Mouse (Mus musculus): ENCODE results near the gene Tbx3. TPM values are rescaled to one million over a fixed set of nuclear protein-coding genes. Genes with fewer than 3 reads are reported as not detected.

Gene Tbx3
- polyA plus RNA-seq, 1 experiment, result 3.1 TPM

DNA sequence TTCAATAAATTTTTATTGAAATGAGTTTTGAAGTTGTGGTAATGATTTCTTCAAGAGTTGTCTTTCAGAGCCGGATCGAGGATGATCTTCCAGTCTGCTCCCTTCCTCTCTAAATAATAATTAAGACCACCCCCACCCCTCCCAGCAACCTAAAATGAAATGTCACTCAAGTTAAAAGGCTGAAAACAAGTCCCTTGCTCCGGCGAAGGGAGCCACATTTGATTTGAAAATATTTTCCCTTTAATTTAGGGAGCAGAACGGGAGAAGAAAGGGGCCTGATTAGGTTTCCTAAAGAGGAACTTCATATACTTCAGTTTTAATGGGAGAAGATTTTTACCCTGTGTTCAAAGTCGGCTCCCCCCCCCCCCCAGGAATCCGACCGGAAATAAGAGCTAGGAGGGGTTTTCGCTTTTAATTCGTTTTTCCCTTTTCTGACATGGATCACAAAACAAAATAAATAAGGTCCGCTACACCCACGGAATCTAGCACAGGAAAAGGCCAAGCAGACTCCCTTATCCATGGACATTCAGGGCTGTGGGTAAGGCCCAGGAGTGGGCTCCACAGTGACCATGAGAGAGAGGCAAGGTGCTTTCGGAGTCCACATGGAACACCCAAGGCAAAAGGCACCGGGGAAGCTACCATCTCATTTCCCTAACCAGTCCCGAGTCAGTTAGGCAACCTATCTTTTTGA, 14.4 kb downstream of the Tbx3 start:
- TF ChIP-seq USF1 (IDR thresholded peaks at IDR 0.05; ENCODE audit: low read depth), result no peak
- no peak for TF ChIP-seq CEBPB (IDR thresholded peaks at IDR 0.05; ENCODE audit: insufficient read depth, poor library complexity, severe bottlenecking)
- no peak for TF ChIP-seq MAX (IDR thresholded peaks at IDR 0.05; ENCODE audit: low read depth)
- no peak for TF ChIP-seq MYOD1 (IDR thresholded peaks at IDR 0.05; ENCODE audit: control insufficient read depth in 1 of 3, insufficient read length in 2 of 3, low read depth in 2 of 3)
- no peak for TF ChIP-seq TCF12 (IDR thresholded peaks at IDR 0.05; ENCODE audit: insufficient read depth, poor library complexity, severe bottlenecking)
- no peak for TF ChIP-seq SRF (IDR thresholded peaks at IDR 0.05; ENCODE audit: control insufficient read depth, insufficient read length, low read depth)
- TF ChIP-seq REST (IDR thresholded peaks at IDR 0.05; ENCODE audit: insufficient read depth, insufficient read length), result no peak
- H3K27me3 ChIP-seq (ENCODE audit: control insufficient read depth, insufficient read depth, insufficient read length), result no peaks in the 10 kb centered on the region
- no peaks in the 10 kb centered on the region for H3K79me2 ChIP-seq (ENCODE audit: control insufficient read depth, insufficient read depth)
- no peak overlapping the region for H3K4me3 ChIP-seq
- H3ac ChIP-seq (ENCODE audit: control insufficient read depth, insufficient read length), result no peak overlapping the region
- no peaks in the 10 kb centered on the region for H3K36me3 ChIP-seq (ENCODE audit: control insufficient read depth, insufficient read depth)
- no peak overlapping the region for H3K4me2 ChIP-seq (ENCODE audit: low read depth)

DNA sequence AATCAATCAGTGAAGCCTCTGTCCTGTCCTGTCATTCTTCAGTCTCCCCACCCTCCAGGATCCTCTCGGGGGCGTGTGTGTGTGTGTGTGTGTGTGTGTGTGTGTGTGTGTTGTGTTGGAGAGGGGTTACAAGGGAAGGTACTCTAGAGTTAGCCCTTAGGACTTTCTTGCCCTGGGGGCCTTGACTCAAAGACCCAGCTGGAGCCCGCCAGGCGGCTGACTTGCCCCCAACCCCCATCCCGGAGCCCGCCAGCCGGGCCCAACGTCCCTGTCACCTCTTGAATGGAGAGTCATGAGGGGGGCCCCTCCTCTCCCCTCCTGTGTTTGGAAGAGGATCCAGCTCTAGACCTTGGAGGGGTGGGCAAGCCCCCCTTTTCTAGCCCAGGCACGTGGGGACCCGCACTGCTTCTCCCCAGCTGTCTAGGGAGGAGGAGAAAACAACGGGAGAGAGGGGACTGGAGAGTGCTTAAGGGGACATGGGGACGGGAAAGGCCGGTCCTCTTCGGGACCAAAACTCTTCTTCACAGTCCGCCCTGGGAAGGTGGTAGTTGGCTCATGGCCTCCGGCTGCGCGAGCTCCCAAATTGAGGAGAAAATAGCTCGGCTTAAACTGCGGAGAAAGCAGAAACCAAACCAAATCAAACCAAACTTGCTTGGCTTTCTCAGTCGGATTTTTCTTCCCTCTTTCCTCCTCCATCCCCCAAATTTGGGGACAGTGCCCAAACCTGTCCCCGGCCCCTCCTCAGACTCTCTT, 15.2 kb downstream of the Tbx3 start:
- TF ChIP-seq E2F4 (IDR thresholded peaks at IDR 0.05; ENCODE audit: insufficient read depth) (no peak), SRF (IDR thresholded peaks at IDR 0.05; ENCODE audit: control insufficient read depth, insufficient read length, low read depth) (no peak), MAX (IDR thresholded peaks at IDR 0.05; ENCODE audit: low read depth) (no peak), USF1 (IDR thresholded peaks at IDR 0.05; ENCODE audit: low read depth) (no peak), MYOG (IDR thresholded peaks at IDR 0.05; ENCODE audit: control insufficient read depth in 1 of 3, insufficient read depth in 1 of 3, insufficient read length in 2 of 3, low read depth in 2 of 3) (no peak), POLR2AphosphoS2 (IDR thresholded peaks at IDR 0.05; ENCODE audit: insufficient read length, low read depth) (no peak), REST (IDR thresholded peaks at IDR 0.05; ENCODE audit: insufficient read depth, insufficient read length) (no peak), MYOD1 (IDR thresholded peaks at IDR 0.05; ENCODE audit: control insufficient read depth in 1 of 3, insufficient read length in 2 of 3, low read depth in 2 of 3) (no peak), TCF3 (IDR thresholded peaks at IDR 0.05; ENCODE audit: insufficient read length, low read depth) (no peak), CEBPB (IDR thresholded peaks at IDR 0.05; ENCODE audit: insufficient read depth, poor library complexity, severe bottlenecking) (no peak), TCF12 (IDR thresholded peaks at IDR 0.05; ENCODE audit: insufficient read depth, poor library complexity, severe bottlenecking) (no peak), POLR2A (IDR thresholded peaks at IDR 0.05; ENCODE audit: insufficient read length, low read depth) (no peak)
- H3ac ChIP-seq (ENCODE audit: control insufficient read depth, insufficient read length), result no peak overlapping the region
- no peaks in the 10 kb centered on the region for H3K36me3 ChIP-seq (ENCODE audit: control insufficient read depth, insufficient read depth)
- H3K4me2 ChIP-seq (ENCODE audit: low read depth), result peak overlapping the region; percentile 60
- no peak overlapping the region for H3K4me3 ChIP-seq
- no peaks in the 10 kb centered on the region for H3K27me3 ChIP-seq (ENCODE audit: control insufficient read depth, insufficient read depth, insufficient read length)
- H3K79me2 ChIP-seq (ENCODE audit: control insufficient read depth, insufficient read depth), result no peaks in the 10 kb centered on the region

DNA sequence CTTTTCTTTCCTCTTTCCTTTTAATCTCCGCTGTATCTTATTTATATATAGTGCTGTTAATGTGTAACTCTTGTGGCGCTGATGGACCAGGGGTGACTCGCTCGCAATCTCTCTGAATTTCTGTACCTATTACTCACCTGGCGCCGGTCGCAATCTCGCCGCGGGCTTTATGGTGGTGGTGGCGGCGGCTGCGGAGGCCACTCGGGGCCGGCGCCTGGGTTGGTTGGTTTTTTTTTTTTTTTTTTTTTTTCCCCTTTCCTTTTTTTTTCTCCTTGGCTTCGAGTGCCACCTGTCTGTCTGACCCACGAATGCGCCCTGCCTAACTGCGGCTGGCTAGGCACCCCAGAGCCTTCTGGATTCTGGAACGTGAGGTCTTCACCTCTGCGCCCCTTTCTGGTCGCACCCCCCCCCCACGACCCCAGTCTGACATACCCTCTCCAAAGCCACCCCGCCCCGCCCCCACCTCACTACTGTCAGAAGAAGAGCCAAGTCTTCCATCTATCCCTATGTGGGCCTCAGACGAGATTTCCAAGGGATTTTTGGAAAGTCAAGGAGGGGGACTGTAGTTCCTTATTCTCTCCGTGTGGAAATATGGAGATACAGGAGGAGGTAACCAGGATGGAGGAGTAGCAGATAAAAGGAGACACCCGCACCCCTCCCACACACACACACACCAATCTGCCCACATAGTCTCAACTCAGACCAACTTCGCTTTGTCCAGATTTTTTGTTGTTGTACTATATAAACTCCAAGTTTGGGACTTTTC, 15.9 kb downstream of the Tbx3 start:
- TF ChIP-seq POLR2A (IDR thresholded peaks at IDR 0.05; ENCODE audit: insufficient read length, low read depth) (no peak), CEBPB (IDR thresholded peaks at IDR 0.05; ENCODE audit: insufficient read depth, poor library complexity, severe bottlenecking) (no peak), POLR2AphosphoS2 (IDR thresholded peaks at IDR 0.05; ENCODE audit: insufficient read length, low read depth) (no peak), E2F4 (IDR thresholded peaks at IDR 0.05; ENCODE audit: insufficient read depth) (no peak), SRF (IDR thresholded peaks at IDR 0.05; ENCODE audit: control insufficient read depth, insufficient read length, low read depth) (no peak), MYOG (IDR thresholded peaks at IDR 0.05; ENCODE audit: control insufficient read depth in 1 of 3, insufficient read depth in 1 of 3, insufficient read length in 2 of 3, low read depth in 2 of 3) (no peak), MYOD1 (IDR thresholded peaks at IDR 0.05; ENCODE audit: control insufficient read depth in 1 of 3, insufficient read length in 2 of 3, low read depth in 2 of 3) (no peak), REST (IDR thresholded peaks at IDR 0.05; ENCODE audit: insufficient read depth, insufficient read length) (no peak), TCF12 (IDR thresholded peaks at IDR 0.05; ENCODE audit: insufficient read depth, poor library complexity, severe bottlenecking) (no peak), TCF3 (IDR thresholded peaks at IDR 0.05; ENCODE audit: insufficient read length, low read depth) (no peak), MAX (IDR thresholded peaks at IDR 0.05; ENCODE audit: low read depth) (no peak), USF1 (IDR thresholded peaks at IDR 0.05; ENCODE audit: low read depth) (no peak)
- Histone ChIP-seq H3ac (ENCODE audit: control insufficient read depth, insufficient read length) (no peak overlapping the region), H3K36me3 (ENCODE audit: control insufficient read depth, insufficient read depth) (no peaks in the 10 kb centered on the region), H3K79me2 (ENCODE audit: control insufficient read depth, insufficient read depth) (no peaks in the 10 kb centered on the region), H3K4me2 (ENCODE audit: low read depth) (peak overlapping the region; percentile 60), H3K4me3 (no peak overlapping the region), H3K27me3 (ENCODE audit: control insufficient read depth, insufficient read depth, insufficient read length) (no peaks in the 10 kb centered on the region)

GRCm38 (mm10) chr5:119687005-119687855, 16.8 kb downstream of the Tbx3 start:
- TF ChIP-seq USF1 (IDR thresholded peaks at IDR 0.05; ENCODE audit: low read depth) (no peak), TCF3 (IDR thresholded peaks at IDR 0.05; ENCODE audit: insufficient read length, low read depth) (no peak), MYOD1 (IDR thresholded peaks at IDR 0.05; ENCODE audit: control insufficient read depth in 1 of 3, insufficient read length in 2 of 3, low read depth in 2 of 3) (no peak), CEBPB (IDR thresholded peaks at IDR 0.05; ENCODE audit: insufficient read depth, poor library complexity, severe bottlenecking) (no peak), POLR2AphosphoS2 (IDR thresholded peaks at IDR 0.05; ENCODE audit: insufficient read length, low read depth) (no peak), POLR2A (IDR thresholded peaks at IDR 0.05; ENCODE audit: insufficient read length, low read depth) (no peak), MAX (IDR thresholded peaks at IDR 0.05; ENCODE audit: low read depth) (no peak), E2F4 (IDR thresholded peaks at IDR 0.05; ENCODE audit: insufficient read depth) (no peak), SRF (IDR thresholded peaks at IDR 0.05; ENCODE audit: control insufficient read depth, insufficient read length, low read depth) (no peak), MYOG (IDR thresholded peaks at IDR 0.05; ENCODE audit: control insufficient read depth in 1 of 3, insufficient read depth in 1 of 3, insufficient read length in 2 of 3, low read depth in 2 of 3) (no peak), TCF12 (IDR thresholded peaks at IDR 0.05; ENCODE audit: insufficient read depth, poor library complexity, severe bottlenecking) (no peak), REST (IDR thresholded peaks at IDR 0.05; ENCODE audit: insufficient read depth, insufficient read length) (no peak)
- no peak overlapping the region for H3ac ChIP-seq (ENCODE audit: control insufficient read depth, insufficient read length)
- H3K27me3 ChIP-seq (ENCODE audit: control insufficient read depth, insufficient read depth, insufficient read length), result no peaks in the 10 kb centered on the region
- H3K79me2 ChIP-seq (ENCODE audit: control insufficient read depth, insufficient read depth), result no peaks in the 10 kb centered on the region
- H3K36me3 ChIP-seq (ENCODE audit: control insufficient read depth, insufficient read depth), result no peaks in the 10 kb centered on the region
- no peak overlapping the region for H3K4me2 ChIP-seq (ENCODE audit: low read depth)
- no peak overlapping the region for H3K4me3 ChIP-seq

Data from myocyte (in vitro differentiated cells).